ENCODE assay signal across 8 mouse cellular contexts in genomic region chr1:62964291-62964690, GRCm38 (mm10).
DNase-seq lines count a peak whose midpoint lies in the region; ATAC-seq lines count a peak whose summit lies in the region.

No protein-coding gene starts in this region.

- no peaks in the 10 kb centered on the region for H3K9me3 ChIP-seq in hindbrain, embryonic 14.5 days (ENCODE audit: control insufficient read depth, low read length)

- 21% methylated on average over 6 of the region's 6 CpGs for WGBS in hindbrain, embryonic 14.5 days

- H3K4me3 ChIP-seq in hindbrain, embryonic 14.5 days (replicated peaks; ENCODE audit: low read length), result no peak overlapping the region

- no peaks in the 10 kb centered on the region for H3K36me3 ChIP-seq in hindbrain, embryonic 14.5 days (replicated peaks; ENCODE audit: control insufficient read depth, insufficient read depth)
- H3K36me3 ChIP-seq in splenic B cell, adult 2 months (ENCODE audit: control insufficient read depth, insufficient read depth, low read length, poor library complexity, severe bottlenecking), result no peaks in the 10 kb centered on the region

- DNase-seq in NIH3T3 (ENCODE audit: low read depth), result peak; percentile 87
- DNase-seq in cerebellum, adult 9-10 months, result peak; percentile 64
- DNase-seq in frontal cortex, postnatal 10 days (ENCODE audit: low spot score in 2 of 2), result peak; percentile 38 to 71
- DNase-seq in hindbrain, embryonic 14.5 days (ENCODE audit: low spot score), result peak; percentile 79
- DNase-seq in layer of hippocampus, postnatal 36 days, result peak; percentile 65 to 68
- DNase-seq in mesoderm, embryonic 11.5 days (ENCODE audit: low read depth, low spot score), result peak; percentile 81
- DNase-seq in splenic B cell, adult 2 months (ENCODE audit: low read depth, low spot score), result peak; percentile 7
- no peak for DNase-seq in spleen, postnatal 36 days (ENCODE audit: low spot score in 2 of 2)

- no peak overlapping the region for H3K9ac ChIP-seq in hindbrain, embryonic 14.5 days

- ATAC-seq in hindbrain, embryonic 14.5 days (ENCODE audit: low FRiP score), result peak; percentile 92

- H3K4me1 ChIP-seq in hindbrain, embryonic 14.5 days (replicated peaks; ENCODE audit: control insufficient read depth, insufficient read depth, low read length), result peaks cover 9% of the 10 kb centered on the region

- no peaks in the 10 kb centered on the region for H3K27me3 ChIP-seq in hindbrain, embryonic 14.5 days (ENCODE audit: control insufficient read depth, insufficient read depth, low read length)
- no peaks in the 10 kb centered on the region for H3K27me3 ChIP-seq in splenic B cell, adult 2 months (ENCODE audit: control insufficient read depth, insufficient read depth, low read length, poor library complexity, severe bottlenecking)

- no peak overlapping the region for H3K4me2 ChIP-seq in hindbrain, embryonic 14.5 days (replicated peaks)

- H3K27ac ChIP-seq in hindbrain, embryonic 14.5 days, result no peak overlapping the region

Comparison
In these comparisons a context has a peak if more than half of its experiments do, and no peak if none do; other contexts are left out.
1. DNase-seq: peak in NIH3T3 (single experiment), cerebellum, adult 9-10 months (single experiment), frontal cortex, postnatal 10 days (2 of 2), hindbrain, embryonic 14.5 days (single experiment), layer of hippocampus, postnatal 36 days (2 of 2), mesoderm, embryonic 11.5 days (single experiment) and splenic B cell, adult 2 months (single experiment); none in spleen, postnatal 36 days (0 of 2).